In the genomic region with DNA sequence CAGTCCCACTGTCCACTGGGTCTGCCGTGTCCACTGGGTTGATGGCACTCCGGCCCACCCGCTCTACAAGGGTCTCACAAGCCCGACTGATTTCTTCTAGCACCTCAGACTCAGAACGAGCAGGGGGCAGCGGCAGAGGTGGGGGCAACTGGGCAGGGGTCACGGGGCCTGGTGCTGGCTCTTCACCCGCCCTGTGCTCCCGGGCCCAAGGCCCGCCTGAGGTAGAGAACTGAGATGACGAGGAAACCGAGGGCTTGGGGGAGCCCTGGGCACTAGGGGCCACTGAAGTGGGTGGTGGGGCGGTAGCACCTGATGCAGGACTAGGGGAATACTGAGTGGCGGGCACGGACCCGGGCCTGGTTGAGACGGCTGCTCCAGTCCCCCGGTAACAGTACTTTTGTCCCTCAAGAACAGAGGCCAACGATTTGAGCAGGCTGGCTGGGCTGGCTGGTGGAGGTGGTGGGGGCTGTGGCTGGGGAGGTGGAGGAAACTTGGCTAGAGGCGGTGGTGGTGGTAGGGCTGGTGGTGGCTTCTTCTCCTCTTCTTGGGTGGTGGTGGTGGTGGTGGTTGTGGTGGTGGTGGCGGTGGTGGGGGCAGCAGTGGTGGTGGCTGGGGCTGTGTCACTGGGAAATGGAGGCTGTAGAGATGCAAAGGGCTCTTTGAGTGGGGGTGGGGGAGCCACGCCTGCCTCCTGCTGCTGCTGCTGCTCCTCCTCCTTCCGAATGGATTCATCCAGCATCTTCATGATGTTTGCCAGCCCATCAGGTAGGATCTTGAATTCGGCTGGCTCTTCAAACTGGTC, we compare ENCODE assay signal across 19 mouse cellular contexts. TPM values are rescaled to one million over a fixed set of nuclear protein-coding genes. Genes with fewer than 3 reads are reported as not detected.
DNase-seq lines count a peak whose midpoint lies in the region; ATAC-seq and TF ChIP-seq lines count a peak whose summit lies in the region.
"Had no signal": no experiment of that assay in that cellular context is flagged by ENCODE, and none has a peak within 500 bp of the region (broad histone marks: within the 10 kb centered on the region; RNA-seq: fewer than 3 reads in every experiment).

No protein-coding gene starts in this region.

- intact Hi-C loops in left cerebral cortex, postnatal 25 days (cut with DNase I), result no loop called here

- H3K27me3 ChIP-seq in megakaryocyte, embryonic 14.5 days (replicated peaks), result no peaks in the 10 kb centered on the region
- H3K27me3 ChIP-seq in ES-Bruce4 (ENCODE audit: control insufficient read depth, insufficient read depth, low read length, poor library complexity, severe bottlenecking), result no peaks in the 10 kb centered on the region
- H3K27me3 ChIP-seq in thymus, adult 2 months (ENCODE audit: control insufficient read depth, insufficient read depth, low read length), result no peaks in the 10 kb centered on the region
- H3K27me3 ChIP-seq: heart, embryonic 12.5 days; limb, embryonic 13.5 days; liver, embryonic 13.5 days had no signal

- H3K9ac ChIP-seq in ES-Bruce4 (ENCODE audit: low read depth, poor library complexity, severe bottlenecking), result peak overlapping the region; percentile 43
- H3K9ac ChIP-seq: heart, embryonic 12.5 days; hindbrain, embryonic 14.5 days; limb, embryonic 13.5 days; liver, embryonic 13.5 days; lung, embryonic 14.5 days had no signal

- peaks cover 85% of the 10 kb centered on the region for H3K36me3 ChIP-seq in megakaryocyte, embryonic 14.5 days (replicated peaks; ENCODE audit: low read length)
- H3K36me3 ChIP-seq in ES-Bruce4 (ENCODE audit: control insufficient read depth, insufficient read depth, low read length, poor library complexity, severe bottlenecking), result no peaks in the 10 kb centered on the region
- peaks cover 67% of the 10 kb centered on the region for H3K36me3 ChIP-seq in thymus, adult 2 months (ENCODE audit: control insufficient read depth, insufficient read depth, low read length)

- peaks cover 45% of the 10 kb centered on the region for H3K4me1 ChIP-seq in megakaryocyte, embryonic 14.5 days
- no peaks in the 10 kb centered on the region for H3K4me1 ChIP-seq in ES-Bruce4 (ENCODE audit: control insufficient read depth, insufficient read depth, low read length)
- peaks cover 16% of the 10 kb centered on the region for H3K4me1 ChIP-seq in thymus, adult 2 months (replicated peaks; ENCODE audit: control insufficient read depth, insufficient read depth, low read length)

- no peak for TF ChIP-seq POLR2A in ES-Bruce4 (IDR thresholded peaks at IDR 0.05; ENCODE audit: insufficient read depth, low read length)
- TF ChIP-seq POLR2A in thymus, adult 2 months (IDR thresholded peaks at IDR 0.05; ENCODE audit: control insufficient read depth, extremely low read depth, insufficient read depth, low read length, poor library complexity), result no peak

- H3K27ac ChIP-seq in ES-Bruce4 (ENCODE audit: insufficient read depth, low read length), result no peak overlapping the region
- H3K27ac ChIP-seq in thymus, adult 2 months (ENCODE audit: control insufficient read depth, insufficient read depth, low read length), result no peak overlapping the region
- H3K27ac ChIP-seq: hindbrain, embryonic 14.5 days; limb, embryonic 13.5 days; liver, embryonic 13.5 days had no signal

- TF ChIP-seq EP300 in ES-Bruce4 (IDR thresholded peaks at IDR 0.05; ENCODE audit: insufficient read depth, low read depth, low read length), result no peak

- WGBS in thymus, adult 2 months, result 95% methylated on average over 24 of the region's 24 CpGs

- DNase-seq in cerebellum, adult 9-11 months, result peak; percentile 64
- DNase-seq in cerebellum, postnatal 36 days, result no peak
- DNase-seq in R1 (ENCODE audit: low read depth, low spot score), result peak; percentile 68
- no peak for DNase-seq in left cerebral cortex, postnatal 25 days (ENCODE audit: low spot score in 2 of 2)
- no peak for DNase-seq in thymus, adult 2 months
- DNase-seq: adrenal gland, postnatal 36 days; liver, embryonic 13.5 days; lung, embryonic 14.5 days; lung, postnatal 36 days; spleen, adult 18-20 months had no signal

- ATAC-seq in megakaryocyte, adult 5-6 weeks (ENCODE audit: poor library complexity, severe bottlenecking), result no peak
- ATAC-seq: forebrain, embryonic 16.5 days; intestine, embryonic 16.5 days; midbrain, embryonic 16.5 days had no signal

- H3K4me3 ChIP-seq in megakaryocyte, embryonic 14.5 days (replicated peaks), result peak overlapping the region; percentile 38
- peak overlapping the region; percentile 33 for H3K4me3 ChIP-seq in ES-Bruce4 (ENCODE audit: low read depth, low read length)
- H3K4me3 ChIP-seq in thymus, adult 2 months (ENCODE audit: control insufficient read depth, insufficient read depth, low read length), result no peak overlapping the region
- H3K4me3 ChIP-seq: heart, embryonic 12.5 days; limb, embryonic 13.5 days; liver, embryonic 13.5 days had no signal

- no peaks in the 10 kb centered on the region for H3K9me3 ChIP-seq in megakaryocyte, embryonic 14.5 days
- no peaks in the 10 kb centered on the region for H3K9me3 ChIP-seq in ES-Bruce4 (replicated peaks; ENCODE audit: control insufficient read depth, insufficient read depth, low read length, poor library complexity, severe bottlenecking)
- H3K9me3 ChIP-seq: heart, embryonic 12.5 days; limb, embryonic 13.5 days; liver, embryonic 13.5 days had no signal

- no peak for TF ChIP-seq CTCF in ES-Bruce4 (IDR thresholded peaks at IDR 0.05; ENCODE audit: low read depth, low read length)
- TF ChIP-seq CTCF in thymus, adult 2 months (IDR thresholded peaks at IDR 0.05; ENCODE audit: borderline replicate concordance, control insufficient read depth, extremely low read depth, insufficient read depth, low read length, poor library complexity), result no peak

RNA-seq across cellular contexts. Expression of a gene that starts 6.8 kb away (rescaled TPM):
- polyA plus RNA-seq in megakaryocyte, embryonic 14.5 days (2012; ENCODE audit: insufficient read depth, low replicate concordance), result 0.35 TPM in 1 of 2 replicates, not detected in the other
- 0.14 TPM in 1 of 2 replicates, not detected in the other for total RNA-seq in megakaryocyte, adult 5-6 weeks (2015)
- total RNA-seq in megakaryocyte, adult 5-6 weeks (2017), result 0.18 TPM in 1 of 2 replicates, not detected in the other
- polyA plus RNA-seq in ES-Bruce4 (2011; ENCODE audit: insufficient read depth, insufficient read length, low read depth, missing spikeins), result 15.7 and 16.6 TPM in 2 replicates
- total RNA-seq in left cerebral cortex, postnatal 25 days (2021), result 1 to 10 TPM; 3.6 to 3.8 TPM
- 7.3 and 9.3 TPM in 2 replicates for polyA plus RNA-seq in thymus, adult 2 months (2012; rRNA removed)

RNA-seq across cellular contexts. Expression of a gene that starts 8.7 kb away (rescaled TPM):
- polyA plus RNA-seq in megakaryocyte, embryonic 14.5 days (2012; ENCODE audit: insufficient read depth, low replicate concordance), result 44.5 and 45.4 TPM in 2 replicates
- 27.1 and 29.0 TPM in 2 replicates for total RNA-seq in megakaryocyte, adult 5-6 weeks (2015)
- total RNA-seq in megakaryocyte, adult 5-6 weeks (2017), result 5.0 and 6.7 TPM in 2 replicates
- 23.3 and 28.4 TPM in 2 replicates for polyA plus RNA-seq in ES-Bruce4 (2011; ENCODE audit: insufficient read depth, insufficient read length, low read depth, missing spikeins)
- 10 to 100 TPM; 23.3 to 25.3 TPM for total RNA-seq in left cerebral cortex, postnatal 25 days (2021)
- 61.0 and 77.3 TPM in 2 replicates for polyA plus RNA-seq in thymus, adult 2 months (2012; rRNA removed)

RNA-seq across cellular contexts. Expression of a gene that starts 9.4 kb away (rescaled TPM):
- polyA plus RNA-seq in megakaryocyte, embryonic 14.5 days (2012; ENCODE audit: insufficient read depth, low replicate concordance), result 0.25 and 2.4 TPM in 2 replicates
- total RNA-seq in megakaryocyte, adult 5-6 weeks (2015), result 11.6 and 15.3 TPM in 2 replicates
- 24.0 and 28.1 TPM in 2 replicates for total RNA-seq in megakaryocyte, adult 5-6 weeks (2017)
- polyA plus RNA-seq in ES-Bruce4 (2011; ENCODE audit: insufficient read depth, insufficient read length, low read depth, missing spikeins), result 21.1 and 21.5 TPM in 2 replicates
- total RNA-seq in left cerebral cortex, postnatal 25 days (2021), result 10 to 100 TPM; 35.9 to 41.3 TPM
- polyA plus RNA-seq in thymus, adult 2 months (2012; rRNA removed), result 37.2 and 41.5 TPM in 2 replicates

RNA-seq across cellular contexts. Expression of a gene that starts 9.5 kb away (rescaled TPM):
- 33.8 and 159 TPM in 2 replicates for polyA plus RNA-seq in megakaryocyte, embryonic 14.5 days (2012; ENCODE audit: insufficient read depth, low replicate concordance)
- 90.6 and 105 TPM in 2 replicates for total RNA-seq in megakaryocyte, adult 5-6 weeks (2015)
- total RNA-seq in megakaryocyte, adult 5-6 weeks (2017), result 147 and 161 TPM in 2 replicates
- polyA plus RNA-seq in ES-Bruce4 (2011; ENCODE audit: insufficient read depth, insufficient read length, low read depth, missing spikeins), result 77.9 and 94.0 TPM in 2 replicates
- total RNA-seq in left cerebral cortex, postnatal 25 days (2021), result 100 to 1,000 TPM; 105 to 109 TPM
- 139 and 170 TPM in 2 replicates for polyA plus RNA-seq in thymus, adult 2 months (2012; rRNA removed)

RNA-seq across cellular contexts. Expression of a gene that starts 35.6 kb away (rescaled TPM):
- polyA plus RNA-seq in megakaryocyte, embryonic 14.5 days (2012; ENCODE audit: insufficient read depth, low replicate concordance), result 14.5 and 29.7 TPM in 2 replicates
- total RNA-seq in megakaryocyte, adult 5-6 weeks (2015), result 13.6 and 13.9 TPM in 2 replicates
- total RNA-seq in megakaryocyte, adult 5-6 weeks (2017), result 17.1 and 19.8 TPM in 2 replicates
- polyA plus RNA-seq in ES-Bruce4 (2011; ENCODE audit: insufficient read depth, insufficient read length, low read depth, missing spikeins), result 21.9 and 25.7 TPM in 2 replicates
- total RNA-seq in left cerebral cortex, postnatal 25 days (2021), result 100 to 1,000 TPM; 449 to 474 TPM
- 278 and 280 TPM in 2 replicates for polyA plus RNA-seq in thymus, adult 2 months (2012; rRNA removed)

Comparison
In these comparisons a context has a peak if more than half of its experiments do, and no peak if none do; other contexts are left out.
1. DNase-seq: peak in cerebellum, adult 9-11 months (single experiment) and R1 (single experiment); none in cerebellum, postnatal 36 days (0 of 2), left cerebral cortex, postnatal 25 days (0 of 2) and thymus, adult 2 months (single experiment).